Mouse (Mus musculus): ENCODE results near the gene Npepps. TPM values are rescaled to one million over a fixed set of nuclear protein-coding genes. Genes with fewer than 3 reads are reported as not detected.
A peak's percentile ranks its signal among the peaks of the same experiment; 100 is the strongest.

The Npepps gene
- total and polyA plus RNA-seq, 3 experiments, result 20.5 to 41.6 TPM; not detected in 1

DNA sequence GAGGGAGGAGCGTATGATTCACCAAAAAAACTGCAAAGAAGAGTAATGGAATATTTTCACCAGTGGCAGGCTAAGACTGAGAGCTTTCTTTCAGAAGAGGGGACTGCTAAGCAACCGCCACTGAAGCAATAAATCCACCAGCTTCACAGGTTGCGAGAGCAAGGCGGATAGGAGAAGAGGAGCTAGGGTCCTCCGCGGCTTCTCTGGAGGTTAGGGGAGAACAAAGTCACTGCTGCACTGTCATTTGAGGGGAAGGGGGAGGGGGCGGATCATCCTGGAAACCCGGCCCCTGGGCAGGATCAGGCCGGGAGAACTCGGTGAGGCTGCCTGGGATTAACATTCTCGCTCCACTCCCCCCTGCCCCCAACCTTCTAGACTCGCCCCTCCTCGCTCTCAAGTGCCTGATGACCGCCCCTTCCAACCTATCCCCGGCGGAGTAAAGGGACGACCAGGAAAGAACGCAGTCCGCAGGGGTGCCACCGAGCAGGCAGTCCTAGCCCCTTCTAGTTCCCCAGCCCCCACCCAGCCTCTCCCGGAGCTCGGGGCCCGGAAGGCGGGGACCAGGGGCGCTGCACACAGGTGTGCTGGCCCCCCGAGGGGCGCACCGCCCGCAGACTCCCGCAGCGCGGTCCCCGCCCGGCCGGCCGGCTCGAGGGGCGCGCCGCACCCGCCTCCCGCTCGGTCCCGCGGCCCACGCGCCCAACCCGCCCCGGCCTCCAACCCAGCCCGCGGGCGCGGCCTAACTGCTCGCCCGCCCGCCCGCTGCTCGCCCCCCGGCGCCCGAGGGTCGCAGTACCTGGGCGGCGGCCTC is 828 bp downstream of the Npepps start:
- Histone ChIP-seq H3K27me3 (ENCODE audit: control insufficient read depth in 1 of 2, insufficient read depth in 2 of 2, low read length in 2 of 2) (no peaks in the 10 kb centered on the region), H3K9ac (ENCODE audit: control insufficient read depth, low read depth, low read length, poor library complexity, severe bottlenecking) (peak overlapping the region; percentile 95), H3K4me3 (ENCODE audit: control insufficient read depth in 1 of 2, insufficient read depth in 1 of 2, low read depth in 2 of 2, low read length in 2 of 2) (peak overlapping the region; percentile 85 to 89), H3K9me3 (replicated peaks; ENCODE audit: insufficient read depth, low read length) (no peaks in the 10 kb centered on the region), H3K27ac (ENCODE audit: control insufficient read depth, low read depth, low read length) (peak overlapping the region; percentile 75), H3K4me1 (ENCODE audit: control insufficient read depth in 1 of 2, insufficient read depth in 2 of 2, low read length in 2 of 2) (peaks cover 5 to 18% of the 10 kb centered on the region in 2 experiments), H3K36me3 (ENCODE audit: control insufficient read depth in 1 of 2, insufficient read depth in 2 of 2, low read length in 2 of 2) (peaks cover 0 to 25% of the 10 kb centered on the region in 2 experiments; a peak in 2 of 4 replicates), H3K79me2 (ENCODE audit: control insufficient read depth, insufficient read depth, low read length, poor library complexity) (peaks cover 43% of the 10 kb centered on the region)
- peak; percentile 79 for DNase-seq (ENCODE audit: low read depth, low spot score)
- TF ChIP-seq RAD21 (IDR thresholded peaks at IDR 0.05; ENCODE audit: low read depth, low read length) (no peak), CHD2 (IDR thresholded peaks at IDR 0.05; ENCODE audit: low read length) (no peak), MEF2A (IDR thresholded peaks at IDR 0.05; ENCODE audit: extremely low read depth, insufficient replicate concordance, low read depth, low read length, poor library complexity, severe bottlenecking) (no peak), USF1 (IDR thresholded peaks at IDR 0.05; ENCODE audit: low read depth, low read length) (no peak), MAX (IDR thresholded peaks at IDR 0.05; ENCODE audit: low read length) (no peak), NRF1 (IDR thresholded peaks at IDR 0.05; ENCODE audit: insufficient read depth, low read depth, low read length, poor library complexity, severe bottlenecking) (0 out of 2 replicates have a peak, but pooled peaks have one; percentile 12), E2F4 (IDR thresholded peaks at IDR 0.05; ENCODE audit: borderline replicate concordance, low read depth, low read length) (no peak), HCFC1 (IDR thresholded peaks at IDR 0.05; ENCODE audit: low read depth, low read length) (no peak), RCOR1 (IDR thresholded peaks at IDR 0.05; ENCODE audit: low read depth, low read length) (no peak; the same call in 1 of the 2 replicates), ELF1 (IDR thresholded peaks at IDR 0.05; ENCODE audit: low read depth, low read length) (no peak), UBTF (IDR thresholded peaks at IDR 0.05; ENCODE audit: borderline replicate concordance, insufficient read depth, low read depth, low read length) (peak; percentile 92; the same call in 1 of the 2 replicates), CHD1 (IDR thresholded peaks at IDR 0.05; ENCODE audit: low read depth, low read length) (0 out of 2 replicates have a peak, but pooled peaks have one; percentile 85), MAFK (IDR thresholded peaks at IDR 0.05; ENCODE audit: borderline replicate concordance, low read depth, low read length) (no peak), KAT2A (conservative IDR thresholded peaks at IDR 0.05; ENCODE audit: low read depth, low read length) (no peak), ZKSCAN1 (IDR thresholded peaks at IDR 0.05; ENCODE audit: low read depth, low read length) (no peak), TAL1 (IDR thresholded peaks at IDR 0.05; ENCODE audit: low read length) (no peak), EP300 (IDR thresholded peaks at IDR 0.05; ENCODE audit: low read depth in 1 of 2, low read length in 2 of 2) (no peak), POLR2A (IDR thresholded peaks at IDR 0.05; ENCODE audit: control insufficient read depth in 1 of 2, insufficient read depth in 1 of 2, low read depth in 1 of 2, low read length in 2 of 2, poor library complexity in 1 of 2) (peak in 1 of 2 experiments; percentile 25; a peak in 2 of 4 replicates), MAZ (IDR thresholded peaks at IDR 0.05; ENCODE audit: low read depth, low read length) (peak; percentile 31), ETS1 (IDR thresholded peaks at IDR 0.05; ENCODE audit: low read depth, low read length) (0 out of 2 replicates have a peak, but pooled peaks have one; percentile 0), ZMIZ1 (IDR thresholded peaks at IDR 0.05; ENCODE audit: low read depth, low read length) (no peak), ZNF384 (IDR thresholded peaks at IDR 0.05; ENCODE audit: low read depth, low read length) (peak; percentile 67), NELFE (IDR thresholded peaks at IDR 0.05; ENCODE audit: low read depth, low read length) (peak; percentile 30), MYB (IDR thresholded peaks at IDR 0.05; ENCODE audit: low read depth, low read length) (no peak), TCF12 (IDR thresholded peaks at IDR 0.05; ENCODE audit: low read depth, low read length) (0 out of 2 replicates have a peak, but pooled peaks have one; percentile 18), TBP (IDR thresholded peaks at IDR 0.05; ENCODE audit: low read depth, low read length) (0 out of 2 replicates have a peak, but pooled peaks have one; percentile 11)

Data from MEL (cell line).